Mouse (Mus musculus) retina, adult 2 months (tissue): Measurements from ENCODE around the gene Ski.

Experiments used
- DNase-seq: peaks from one replicate; pipeline ENCODE4 v3.0.0-alpha.2; 2012; ENCODE audit warnings: low read depth, low spot score

Gene Ski

GRCm38 (mm10) chr4:155150276-155151113 is 71.9 kb downstream of the Ski start:
- DNase-seq = no peak

DNA sequence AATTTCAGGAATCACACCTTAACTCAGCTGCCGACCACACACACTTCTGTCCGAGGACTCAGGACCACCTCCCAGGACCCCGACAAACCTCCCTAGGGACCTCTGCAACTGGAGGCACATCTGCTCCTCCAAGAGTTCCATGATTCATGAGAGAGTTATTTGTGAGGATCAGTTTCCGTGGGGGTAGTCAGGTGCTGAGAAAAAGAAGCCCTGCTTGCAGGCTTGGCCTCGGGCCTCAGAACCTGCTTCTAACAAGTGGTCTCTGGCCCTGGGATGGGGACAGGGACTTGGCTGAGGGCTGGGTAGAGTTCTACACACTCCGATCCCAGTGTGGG is 72.5 kb downstream of the Ski start:
- no peak for DNase-seq

DNA sequence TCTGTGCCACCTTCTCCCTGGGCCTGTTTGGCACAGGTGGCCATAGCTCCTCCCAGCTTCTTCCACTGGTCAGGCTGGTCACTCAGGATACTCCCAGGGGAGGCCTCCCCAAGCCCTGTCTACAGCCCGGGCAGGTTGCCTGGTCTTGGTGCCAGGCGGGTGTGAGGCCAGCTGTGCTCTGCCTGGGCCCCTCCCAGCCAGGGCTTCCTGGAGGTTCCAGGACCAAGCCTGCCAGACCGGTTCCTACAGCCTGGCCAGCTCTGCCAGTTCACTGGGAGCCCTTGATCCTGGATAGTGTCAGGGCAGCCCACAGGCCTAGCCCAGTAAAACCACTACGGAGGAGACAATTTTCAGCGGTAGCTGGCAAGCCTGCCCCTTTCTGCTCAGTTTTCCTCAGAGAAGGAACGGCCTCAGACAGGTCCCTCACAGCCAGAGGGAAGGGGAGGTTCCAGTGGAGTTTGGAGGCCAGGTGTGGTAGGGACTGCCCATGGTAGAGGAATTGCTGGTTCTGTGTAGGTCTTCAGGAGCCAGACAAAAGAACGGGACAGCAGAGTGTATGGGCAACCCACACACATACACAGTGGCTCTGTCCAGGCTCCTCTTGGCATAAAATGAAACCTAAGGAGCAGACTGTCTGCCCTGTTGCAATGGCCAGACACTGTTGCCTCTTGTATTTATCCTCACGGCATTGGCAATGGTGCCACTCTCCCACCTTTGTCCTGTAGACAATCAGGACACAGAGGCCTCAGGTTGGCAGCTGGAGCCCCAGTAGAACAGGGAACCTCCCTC is 73.3 kb downstream of the Ski start:
- no peak for DNase-seq

- DNase-seq = no peak
Observed at GRCm38 (mm10) chr4:155148453-155148852, 73.9 kb downstream of the Ski start.

DNA sequence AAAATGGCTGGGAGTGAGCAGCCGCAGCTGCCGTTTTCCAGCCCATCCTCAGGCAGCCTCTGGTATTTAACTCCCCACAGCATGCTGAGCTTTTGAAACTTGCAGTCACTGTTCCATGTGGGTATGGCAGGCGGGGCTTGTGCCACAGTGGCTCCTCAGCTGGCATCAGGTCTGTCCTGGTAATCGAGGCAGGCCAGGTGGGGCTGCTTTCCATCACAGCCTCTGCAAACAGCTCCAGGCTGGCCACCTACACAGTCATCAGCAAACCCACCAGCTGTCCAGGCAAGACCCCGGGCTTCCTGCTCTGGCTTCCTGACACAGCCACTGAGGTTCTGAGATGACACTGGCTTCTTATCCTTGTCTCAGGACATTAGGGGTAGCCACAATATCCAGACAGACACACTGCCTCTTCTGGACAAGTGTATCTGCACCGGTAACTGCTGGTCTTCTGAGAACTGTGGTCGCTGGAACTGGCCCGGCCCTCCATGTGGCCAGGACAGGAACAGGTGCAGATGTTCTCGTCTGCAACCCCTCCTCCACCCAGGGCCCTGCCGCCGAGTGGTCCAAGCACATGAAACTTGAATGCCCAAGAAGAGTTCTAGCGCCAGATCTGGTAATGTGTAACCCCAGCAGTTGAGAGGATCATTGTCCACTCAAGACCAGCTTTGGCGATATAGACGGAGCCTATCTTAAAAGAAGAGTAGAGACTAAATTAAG is 76.1 kb downstream of the Ski start:
- DNase-seq = no peak

DNA sequence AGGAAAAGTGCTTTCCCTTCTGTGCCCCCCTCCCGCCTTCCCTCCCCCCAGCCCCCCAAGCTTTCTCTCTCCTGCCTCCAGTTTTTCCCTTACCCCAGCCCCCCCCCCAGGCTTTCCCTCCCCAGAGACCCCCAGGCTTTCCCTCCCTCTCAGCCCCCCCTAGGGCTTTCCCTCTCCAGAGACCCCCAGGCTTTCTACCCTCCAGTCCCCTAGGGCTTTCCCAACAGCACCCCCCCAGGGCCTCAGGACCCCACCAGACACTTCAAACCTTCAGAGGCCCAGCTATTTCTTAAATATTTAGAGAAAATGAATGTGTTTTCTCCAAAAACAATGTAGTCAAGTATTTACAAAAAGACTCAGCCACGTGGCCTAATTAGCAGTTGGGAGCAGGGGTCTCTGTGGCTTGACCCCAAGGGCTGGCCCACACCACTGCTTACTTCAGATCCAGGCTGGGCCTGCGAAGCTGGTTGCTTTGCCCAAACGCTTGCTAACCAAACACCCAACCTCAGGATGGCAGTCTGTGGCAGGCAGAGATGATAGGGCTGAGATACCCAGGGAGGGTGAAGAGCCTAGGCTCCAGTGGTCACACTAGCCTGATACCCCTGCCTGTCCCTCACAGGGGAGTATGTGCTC is 77.7 kb downstream of the Ski start:
- DNase-seq = no peak

- no peak for DNase-seq
Observed at GRCm38 (mm10) chr4:155143871-155144502, 78.4 kb downstream of the Ski start.

DNA sequence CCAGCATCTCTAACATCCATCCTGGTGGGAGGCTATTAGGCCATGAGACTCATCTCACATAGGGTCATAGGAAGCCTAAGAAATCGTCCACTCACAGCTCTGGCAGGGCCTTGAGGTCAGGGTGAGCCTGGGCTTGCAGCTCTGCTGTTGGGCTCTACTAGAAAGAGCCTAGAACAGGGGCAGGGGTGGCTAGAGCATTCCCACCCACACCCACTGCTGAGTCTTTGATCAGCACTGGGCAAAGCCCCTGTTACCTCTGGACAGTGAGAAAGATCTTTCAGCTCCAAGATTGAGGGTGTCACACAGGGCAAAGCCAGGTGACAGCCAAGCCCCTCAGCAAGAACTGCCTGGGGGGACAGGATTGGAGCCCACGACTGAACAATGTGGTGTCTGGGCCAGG is 79.0 kb downstream of the Ski start:
- DNase-seq = no peak

GRCm38 (mm10) chr4:155142836-155143235 is 79.6 kb downstream of the Ski start:
- no peak for DNase-seq

DNA sequence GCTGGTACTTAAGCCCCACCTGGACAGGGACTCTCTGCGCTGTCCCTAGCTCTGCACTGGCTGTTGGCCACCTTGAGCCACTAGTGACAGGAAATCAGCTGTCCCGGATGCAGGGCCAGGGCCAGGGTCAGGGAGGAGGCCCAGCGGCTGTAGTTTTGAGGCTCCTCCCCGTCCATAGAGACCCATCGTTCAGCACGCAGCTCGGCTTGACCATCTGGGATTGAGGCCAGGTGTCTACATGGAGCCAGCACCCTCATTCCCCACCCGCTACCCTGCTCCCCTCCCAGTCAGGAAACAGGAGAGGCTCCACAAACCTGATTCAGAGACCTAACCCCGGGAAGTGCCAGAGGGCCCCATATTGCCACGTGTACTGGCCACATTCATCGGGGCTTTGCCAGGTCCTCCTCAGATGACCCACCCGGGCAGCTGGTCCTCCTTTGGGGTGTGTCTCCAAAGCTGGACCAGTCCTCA is 81.6 kb downstream of the Ski start:
- no peak for DNase-seq

- DNase-seq = no peak
Observed at GRCm38 (mm10) chr4:155140150-155140549, 82.2 kb downstream of the Ski start.

DNA sequence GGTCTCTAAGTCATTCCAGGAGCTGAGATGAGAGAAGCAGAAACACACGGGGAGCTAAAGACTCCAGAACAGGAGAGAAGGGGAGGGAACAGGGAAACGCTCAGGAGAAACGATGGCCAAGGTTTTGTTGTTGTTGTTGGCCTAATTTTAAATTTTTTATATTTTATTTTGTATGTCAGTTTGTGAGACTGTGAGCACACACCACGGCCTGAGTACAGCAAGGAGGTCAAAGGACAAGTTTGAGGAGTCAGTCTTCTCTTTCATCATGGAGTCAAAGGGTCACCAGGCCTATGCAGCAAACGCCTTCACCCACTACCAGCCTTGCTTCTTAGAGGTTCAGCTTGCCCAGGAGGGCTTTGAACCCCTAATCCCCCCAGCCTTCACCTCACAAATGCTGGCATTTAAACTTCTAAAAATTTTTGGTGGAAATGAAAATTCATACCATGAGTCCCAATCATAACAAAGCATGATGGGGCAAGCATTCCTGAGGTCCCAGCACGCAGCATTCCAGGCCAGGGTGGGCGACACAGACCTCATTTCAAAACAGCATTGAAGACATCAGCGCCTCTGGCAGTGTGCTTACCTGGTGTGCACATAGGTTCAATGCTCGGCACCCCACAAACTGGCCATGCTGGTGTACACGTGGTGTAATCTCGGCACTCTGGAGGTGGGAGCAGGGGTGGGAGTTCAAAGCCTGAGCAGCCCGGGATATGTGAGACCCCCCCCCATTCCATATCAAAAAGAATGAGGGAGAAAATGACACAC is 82.9 kb downstream of the Ski start:
- no peak for DNase-seq

DNA sequence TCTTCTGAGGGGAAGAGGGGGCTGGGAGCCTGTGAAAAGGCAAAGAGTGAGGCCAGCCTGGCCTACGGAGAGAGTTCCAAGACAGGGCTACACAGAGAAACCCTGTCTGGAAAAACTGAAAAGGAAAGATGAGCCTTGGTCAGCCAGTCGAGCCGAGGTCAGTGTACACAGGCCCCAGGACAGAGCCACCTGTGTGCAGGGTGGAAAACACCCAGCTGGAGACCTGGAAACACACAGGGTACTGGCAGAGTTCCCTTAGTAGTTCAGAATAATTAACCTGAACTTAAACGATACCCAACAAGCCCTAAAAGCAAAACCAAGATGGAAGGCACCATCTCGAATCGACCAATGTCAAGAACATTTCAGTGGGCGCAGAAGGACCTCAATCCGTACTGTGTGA is 83.9 kb downstream of the Ski start:
- no peak for DNase-seq

DNA sequence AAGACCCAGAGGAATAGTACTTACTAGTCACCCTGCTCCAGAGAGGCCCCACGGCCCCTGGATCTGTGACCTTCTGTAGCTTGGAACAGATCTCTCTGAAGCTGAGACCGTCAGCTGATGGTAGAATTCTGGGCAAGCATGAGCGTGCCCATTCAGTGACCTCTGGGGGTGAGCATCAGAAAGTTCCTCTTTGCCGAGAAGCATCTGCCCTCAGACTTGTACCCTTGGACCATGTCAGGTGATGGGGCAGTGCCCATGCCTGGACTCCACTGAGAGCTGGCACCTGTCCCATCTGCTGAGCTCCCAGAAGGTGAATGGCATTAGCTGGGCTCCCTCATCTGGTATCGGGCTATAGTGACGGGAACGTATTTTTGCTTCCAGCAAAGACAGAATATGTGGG is 84.5 kb downstream of the Ski start:
- DNase-seq = no peak

DNA sequence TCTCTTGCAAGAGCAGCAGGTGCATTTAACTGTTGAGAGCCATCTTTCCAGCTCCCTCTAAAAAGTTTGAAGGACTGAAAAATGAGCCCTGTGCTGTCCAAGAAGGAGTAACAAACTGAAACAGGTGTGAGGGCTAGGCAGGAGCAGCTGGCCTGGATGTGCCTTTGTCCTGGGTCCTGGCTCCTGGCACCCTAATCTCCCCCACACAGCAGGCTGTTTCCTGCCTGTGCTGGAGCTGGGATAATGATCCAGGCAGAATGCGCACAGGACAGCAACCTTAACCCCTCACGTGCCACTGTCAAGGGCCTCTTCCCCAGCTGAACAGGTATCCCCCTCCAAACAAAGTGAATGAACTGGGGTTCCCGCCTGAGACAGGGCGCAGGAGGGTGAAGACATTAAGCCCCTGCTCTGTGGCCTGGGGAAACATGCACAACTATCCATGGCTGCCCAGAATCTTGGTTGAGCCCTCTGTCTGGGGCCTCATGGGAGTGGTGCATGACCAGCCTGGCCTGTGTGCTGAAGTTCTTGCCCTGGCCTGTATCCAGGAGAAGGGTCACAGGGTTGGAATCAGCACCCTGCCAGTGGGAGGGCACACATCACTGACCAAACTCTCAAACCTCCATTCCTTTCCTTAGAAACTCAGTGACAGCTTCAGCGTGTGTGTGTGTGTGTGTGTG is 86.3 kb downstream of the Ski start:
- no peak for DNase-seq

DNA sequence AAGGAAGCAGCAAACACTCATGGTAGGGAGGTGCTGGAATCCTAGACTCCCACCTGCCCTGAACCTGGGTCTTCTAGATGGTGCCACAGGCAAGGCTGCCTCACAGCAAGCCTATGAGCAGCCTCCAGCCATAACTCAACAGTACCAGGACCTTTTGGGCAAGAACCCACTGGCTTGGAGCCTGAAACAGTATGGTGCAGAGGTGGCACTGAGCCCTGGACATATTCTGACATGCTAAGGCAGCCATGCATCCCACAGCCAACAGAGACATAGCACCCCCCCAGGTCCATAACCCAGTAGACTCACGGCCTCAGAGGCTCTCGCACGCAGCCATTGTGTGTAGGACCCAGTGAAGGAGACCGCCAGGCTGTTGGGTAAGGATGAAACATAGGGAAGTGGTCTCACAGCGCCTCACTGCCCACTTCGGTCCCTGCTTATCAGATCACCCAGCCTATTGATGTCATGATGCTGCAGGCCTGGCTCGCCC is 87.7 kb downstream of the Ski start:
- no peak for DNase-seq

GRCm38 (mm10) chr4:155133658-155134417 is 88.6 kb downstream of the Ski start:
- DNase-seq = no peak

GRCm38 (mm10) chr4:155133188-155133587 is 89.2 kb downstream of the Ski start:
- no peak for DNase-seq

DNA sequence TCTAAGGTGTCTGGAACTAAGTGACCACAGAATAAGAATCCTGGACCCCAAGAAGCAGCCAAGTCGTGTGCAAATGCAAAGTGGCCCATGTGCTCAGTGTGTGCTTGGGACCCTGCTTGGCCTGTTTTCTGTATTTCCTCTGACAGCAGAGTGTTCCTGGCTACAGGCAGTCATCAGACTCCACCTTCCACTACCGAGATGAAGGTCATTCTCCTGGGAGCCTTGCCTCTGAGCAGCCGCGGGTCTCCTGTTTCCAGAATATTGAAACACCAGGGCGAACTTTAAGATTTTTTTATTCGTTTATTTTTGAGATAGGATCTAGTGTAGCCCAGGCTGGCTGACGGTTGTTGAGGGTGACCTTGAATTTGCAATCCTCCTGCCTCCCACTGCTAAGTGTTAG is 91.8 kb downstream of the Ski start:
- DNase-seq = no peak
